Mouse (Mus musculus) limb, embryonic 14.5 days (tissue): ENCODE data around the gene Dync2h1. TPM values are rescaled to one million over a fixed set of nuclear protein-coding genes. Genes with fewer than 3 reads are reported as not detected.

ENCODE experiments used
- ATAC-seq: fragments of 200-750 bp; cut with Nextera tagmentation; 2 replicates; pipeline ENCODE4 v1.8.0; 2017; ENCODE audit warnings: low read depth, moderate number of reproducible peaks, moderate TSS enrichment; ENCODE audit not compliant: low FRiP score
- DNase-seq: peaks from one replicate; pipeline ENCODE4 v3.0.0-alpha.2; 2015; ENCODE audit warnings: low spot score
- H3K27ac ChIP-seq: fragments of 300-500 bp; sonication (generic); replicated peaks from 2 replicates; pipeline ENCODE4 v1.5.1; 2014; ENCODE audit warnings: low read depth, mild to moderate bottlenecking, low read length, moderate library complexity, mixed read lengths
- H3K27me3 ChIP-seq: fragments of 300-500 bp; sonication (generic); 2 replicates; pipeline ENCODE4 v1.6.1; 2014; ENCODE audit warnings: low read length, mixed read lengths; ENCODE audit not compliant: control insufficient read depth, insufficient read depth
- H3K36me3 ChIP-seq: fragments of 300-500 bp; sonication (generic); 2 replicates; pipeline ENCODE4 v1.6.1; 2014; ENCODE audit warnings: mild to moderate bottlenecking, low read length, moderate library complexity, mixed read lengths; ENCODE audit not compliant: control insufficient read depth, insufficient read depth
- H3K4me1 ChIP-seq: fragments of 300-500 bp; sonication (generic); 2 replicates; pipeline ENCODE4 v1.6.1; 2014; ENCODE audit warnings: antibody characterized with exemption, low read length, mixed read lengths; ENCODE audit not compliant: control insufficient read depth, insufficient read depth
- H3K4me2 ChIP-seq: fragments of 300-500 bp; sonication (generic); replicated peaks from 2 replicates; pipeline ENCODE4 v1.6.1; 2014; ENCODE audit warnings: low read depth, mild to moderate bottlenecking, low read length, moderate library complexity; ENCODE audit not compliant: severe bottlenecking
- H3K4me3 ChIP-seq: fragments of 300-500 bp; sonication (generic); replicated peaks from 2 replicates; pipeline ENCODE4 v1.5.1; 2014; ENCODE audit warnings: low read length
- H3K9ac ChIP-seq: fragments of 300-500 bp; sonication (generic); 2 replicates; pipeline ENCODE4 v1.6.1; 2014; ENCODE audit warnings: mild to moderate bottlenecking, low read depth, low read length, moderate library complexity; ENCODE audit not compliant: severe bottlenecking
- H3K9me3 ChIP-seq: fragments of 300-500 bp; sonication (generic); 2 replicates; pipeline ENCODE4 v1.6.1; 2016; ENCODE audit warnings: low read length; ENCODE audit not compliant: control insufficient read depth
- POLR2A ChIP-seq: fragments of 200-500 bp; IDR thresholded peaks from 2 replicates; pipeline ENCODE4 v1.8.0; 2012; ENCODE audit warnings: inconsistent platforms, mild to moderate bottlenecking, moderate library complexity, borderline replicate concordance; ENCODE audit not compliant: insufficient read depth, insufficient read length; ENCODE audit errors: extremely low read depth
- WGBS: fragments of 180-500 bp; shearing (Covaris S2); extraction: QIAGEN DNeasy Blood & Tissue Kit; methylation state at CpG from one replicate; pipeline ENCODE4 v1.1.7; 2014; 5-methylcytosine and 5-hydroxymethylcytosine counted together
- polyA plus RNA-seq, 2 experiments: library from polyadenylated mRNA; depleted of rRNA in 1 of 2; stranded (reverse) in 1 of 2; unstranded in 1 of 2; fragments of >200 nt; fragmentation: Nextera tagmentation in 1 of 2; extraction: Ambion mirVana in 1 of 2; gene quantifications; 2 replicates each; pipeline versions ENCODE4 v1.2.1 to v1.2.3; 2012 to 2014

Gene Dync2h1
- polyA plus RNA-seq, 2 experiments, result 5.1 to 17.7 TPM

GRCm38 (mm10) chr9:7184897-7185291, 648 bp upstream of the Dync2h1 start:
- Histone ChIP-seq H3K4me2 (peak overlapping the region; percentile 78), H3K9me3 (no peaks in the 10 kb centered on the region), H3K9ac (peak overlapping the region; percentile 92), H3K27me3 (no peaks in the 10 kb centered on the region), H3K36me3 (peaks cover 5% of the 10 kb centered on the region), H3K4me3 (peak overlapping the region; percentile 91), H3K27ac (peak overlapping the region; percentile 94), H3K4me1 (peaks cover 8% of the 10 kb centered on the region)
- ATAC-seq (peak; percentile 44), DNase-seq (no peak)
- WGBS, result under 1% methylated on average over 25 of the region's 31 CpGs
- TF ChIP-seq POLR2A, result 0 out of 2 replicates have a peak, but pooled peaks have one; percentile 2

DNA sequence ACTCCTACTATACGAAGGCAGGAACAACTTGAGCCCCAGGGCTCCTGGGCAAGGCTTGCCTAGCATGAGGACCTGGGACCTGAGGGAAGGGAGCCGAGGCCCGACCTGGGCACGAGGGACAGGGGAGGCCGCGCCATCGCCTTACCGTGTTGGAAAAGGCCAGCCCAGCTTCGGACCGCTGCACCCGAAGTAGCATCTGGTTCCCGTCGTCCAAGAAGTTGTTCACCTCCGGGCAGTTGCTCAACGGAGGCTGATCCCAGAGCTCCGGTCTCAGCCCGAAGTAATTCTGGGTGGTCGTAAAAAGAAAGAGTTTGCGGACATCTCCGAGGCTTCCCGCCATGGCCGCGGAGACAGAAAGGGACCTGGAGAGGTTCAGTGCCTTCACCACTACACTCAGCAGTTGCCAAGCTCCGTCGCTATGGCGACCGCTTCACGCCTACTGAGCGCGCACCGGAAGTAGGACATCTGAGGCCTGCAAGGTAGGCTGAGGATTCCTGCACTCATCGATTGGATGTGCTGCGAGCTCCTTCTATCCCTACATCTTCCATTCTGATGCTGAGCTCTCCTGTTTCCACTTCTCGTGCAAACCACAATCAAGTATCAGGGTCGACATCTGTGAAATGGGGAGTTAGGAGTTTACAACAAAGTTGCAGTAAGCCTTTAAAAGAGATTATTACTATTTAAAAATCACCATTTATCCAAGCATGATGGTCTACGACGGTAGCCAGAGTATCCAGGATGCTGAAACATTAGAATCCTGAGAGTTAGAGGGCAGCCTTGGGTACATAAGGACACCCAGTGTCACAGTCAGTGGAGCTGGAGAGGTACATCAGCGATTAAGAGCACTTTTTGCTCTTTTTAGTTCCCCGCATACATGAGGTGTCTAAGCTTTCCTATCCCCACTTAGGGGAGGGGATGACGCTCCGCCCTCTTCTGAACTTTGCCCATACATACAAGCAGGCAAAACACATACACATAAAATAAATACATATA, 7.3 kb downstream of the Dync2h1 start:
- H3K27ac ChIP-seq, result peak overlapping the region; percentile 52; the same call in 1 of the 2 replicates
- H3K9ac ChIP-seq, result peak overlapping the region; percentile 72
- DNase-seq (peak; percentile 94), ATAC-seq (peak; percentile 100)
- peak overlapping the region; percentile 79 for H3K4me2 ChIP-seq
- WGBS, result 11% methylated on average over 41 of the region's 41 CpGs
- H3K27me3 ChIP-seq, result no peaks in the 10 kb centered on the region
- H3K4me3 ChIP-seq, result peak overlapping the region; percentile 49
- H3K4me1 ChIP-seq, result no peaks in the 10 kb centered on the region
- peaks cover 12% of the 10 kb centered on the region; the same call in 1 of the 2 replicates for H3K36me3 ChIP-seq
- no peaks in the 10 kb centered on the region for H3K9me3 ChIP-seq
- TF ChIP-seq POLR2A, result no peak

GRCm38 (mm10) chr9:7173756-7174155, 10.5 kb downstream of the Dync2h1 start:
- Histone ChIP-seq H3K36me3 (peaks cover 18% of the 10 kb centered on the region; the same call in 1 of the 2 replicates), H3K27me3 (no peaks in the 10 kb centered on the region), H3K27ac (no peak overlapping the region), H3K9ac (no peak overlapping the region), H3K9me3 (no peaks in the 10 kb centered on the region), H3K4me3 (no peak overlapping the region), H3K4me1 (no peaks in the 10 kb centered on the region), H3K4me2 (no peak overlapping the region)
- TF ChIP-seq POLR2A, result no peak
- WGBS, result 91% methylated on average over 1 of the region's 1 CpGs
- ATAC-seq (no peak), DNase-seq (no peak)

DNA sequence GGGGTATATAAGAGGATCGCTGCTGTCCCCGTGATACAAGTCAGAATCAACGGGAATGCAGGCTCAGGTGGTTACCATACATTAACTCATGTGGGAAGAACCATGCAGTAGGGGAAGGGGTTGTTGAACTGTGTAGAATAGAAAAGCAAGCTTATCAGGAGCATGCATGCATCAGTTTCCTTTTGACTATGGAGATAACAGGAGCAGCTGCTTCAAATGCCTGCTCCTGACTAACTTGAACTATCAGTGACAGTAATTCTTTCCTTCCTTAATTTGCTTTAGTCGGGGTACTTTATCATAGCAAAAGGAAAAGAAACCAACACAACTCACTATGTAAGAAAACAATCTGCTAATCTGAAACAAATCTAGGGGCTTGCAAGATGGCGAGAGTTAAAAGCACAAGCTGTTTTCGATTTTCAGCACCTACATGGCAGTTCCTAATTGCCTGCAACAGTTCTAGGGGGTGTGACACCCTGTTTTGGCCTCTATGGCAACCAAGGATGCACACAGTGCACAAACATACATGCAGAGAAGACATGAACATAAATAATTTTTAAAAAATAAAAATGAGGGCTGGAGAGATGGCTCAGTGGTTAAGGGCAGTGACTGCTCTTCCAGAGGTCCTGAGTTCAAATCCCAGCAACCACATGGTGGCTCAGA, 16.8 kb downstream of the Dync2h1 start:
- Histone ChIP-seq H3K4me3 (no peak overlapping the region), H3K4me1 (no peaks in the 10 kb centered on the region), H3K9me3 (no peaks in the 10 kb centered on the region), H3K27me3 (no peaks in the 10 kb centered on the region), H3K9ac (no peak overlapping the region), H3K36me3 (peaks cover 43% of the 10 kb centered on the region), H3K27ac (no peak overlapping the region), H3K4me2 (no peak overlapping the region)
- no peak for ATAC-seq
- no peak for TF ChIP-seq POLR2A
- WGBS, result 80% methylated on average over 6 of the region's 6 CpGs
- no peak for DNase-seq

DNA sequence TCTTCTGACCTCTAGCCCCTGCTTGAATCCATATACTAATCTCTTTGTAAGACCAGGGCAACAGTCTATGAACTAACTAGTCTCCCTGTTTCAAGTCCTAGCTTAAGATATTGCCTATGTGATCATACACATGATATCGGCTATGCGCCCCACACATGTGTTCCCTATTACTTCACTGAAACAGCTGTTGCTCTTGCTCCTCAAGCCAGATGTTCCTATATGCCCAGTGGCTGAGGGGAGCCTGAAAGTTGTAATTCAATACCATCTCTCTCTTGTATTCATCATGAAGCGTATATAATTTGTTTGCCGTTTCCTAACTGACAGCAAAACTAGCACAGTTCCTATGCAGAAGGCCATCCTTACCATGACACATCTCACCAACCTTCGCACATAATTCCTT, 23.6 kb downstream of the Dync2h1 start:
- H3K4me2 ChIP-seq, result no peak overlapping the region
- H3K4me3 ChIP-seq, result no peak overlapping the region
- ATAC-seq (no peak), DNase-seq (no peak)
- TF ChIP-seq POLR2A, result no peak
- H3K36me3 ChIP-seq, result peaks cover 50% of the 10 kb centered on the region
- H3K27me3 ChIP-seq, result no peaks in the 10 kb centered on the region
- no peaks in the 10 kb centered on the region for H3K9me3 ChIP-seq
- H3K27ac ChIP-seq, result no peak overlapping the region
- 56% methylated on average over 5 of the region's 5 CpGs for WGBS
- no peak overlapping the region for H3K9ac ChIP-seq
- H3K4me1 ChIP-seq, result 0 out of 2 replicates have a peak, but pooled peaks cover 3% of the 10 kb centered on the region
